Mouse (Mus musculus) midbrain, embryonic 12.5 days (tissue): ENCODE measurements around the gene Pla2g15. TPM values are rescaled to one million over a fixed set of nuclear protein-coding genes. Genes with fewer than 3 reads are reported as not detected.
A peak's percentile ranks its signal among the peaks of the same experiment; 100 is the strongest.

Source experiments
- ATAC-seq: fragments of 200-750 bp; cut with Nextera tagmentation; 2 replicates; pipeline ENCODE4 v1.8.0; 2017; ENCODE audit warnings: low read depth, moderate TSS enrichment, moderate library complexity; ENCODE audit not compliant: low FRiP score
- H3K27ac ChIP-seq: fragments of 300-500 bp; sonication (generic); replicated peaks from 2 replicates; pipeline ENCODE4 v1.5.1; 2016; ENCODE audit warnings: mild to moderate bottlenecking
- H3K27me3 ChIP-seq: fragments of 300-500 bp; sonication (generic); 2 replicates; pipeline ENCODE4 v1.6.1; 2016; ENCODE audit warnings: mild to moderate bottlenecking
- H3K36me3 ChIP-seq: fragments of 300-500 bp; sonication (generic); 2 replicates; pipeline ENCODE4 v1.6.1; 2016
- H3K4me1 ChIP-seq: fragments of 300-500 bp; sonication (generic); 2 replicates; pipeline ENCODE4 v1.6.1; 2016
- H3K4me2 ChIP-seq: fragments of 300-500 bp; sonication (generic); replicated peaks from 2 replicates; pipeline ENCODE4 v1.6.1; 2016; ENCODE audit warnings: mild to moderate bottlenecking, moderate library complexity
- H3K4me3 ChIP-seq: fragments of 300-500 bp; sonication (generic); 2 replicates; pipeline ENCODE4 v1.5.1; 2016; ENCODE audit warnings: mild to moderate bottlenecking
- H3K9ac ChIP-seq: fragments of 300-500 bp; sonication (generic); replicated peaks from 2 replicates; pipeline ENCODE4 v1.6.1; 2016; ENCODE audit warnings: mild to moderate bottlenecking, moderate library complexity
- H3K9me3 ChIP-seq: fragments of 300-500 bp; sonication (generic); 2 replicates; pipeline ENCODE4 v1.6.1; 2016; ENCODE audit warnings: mild to moderate bottlenecking
- WGBS: fragments of 180-500 bp; shearing (Covaris S2); methylation state at CpG from one replicate; pipeline ENCODE4 v1.1.7; 2016; 5-methylcytosine and 5-hydroxymethylcytosine counted together
- polyA plus RNA-seq: library from polyadenylated mRNA; unstranded; fragments of >200 nt; fragmentation: Nextera tagmentation; extraction: Ambion mirVana; gene quantifications from 2 replicates; pipeline ENCODE4 v1.2.1, GENCODE M21; 2016

Gene Pla2g15
- polyA plus RNA-seq, 1 experiment from 2014 or later = 16.7 TPM

DNA sequence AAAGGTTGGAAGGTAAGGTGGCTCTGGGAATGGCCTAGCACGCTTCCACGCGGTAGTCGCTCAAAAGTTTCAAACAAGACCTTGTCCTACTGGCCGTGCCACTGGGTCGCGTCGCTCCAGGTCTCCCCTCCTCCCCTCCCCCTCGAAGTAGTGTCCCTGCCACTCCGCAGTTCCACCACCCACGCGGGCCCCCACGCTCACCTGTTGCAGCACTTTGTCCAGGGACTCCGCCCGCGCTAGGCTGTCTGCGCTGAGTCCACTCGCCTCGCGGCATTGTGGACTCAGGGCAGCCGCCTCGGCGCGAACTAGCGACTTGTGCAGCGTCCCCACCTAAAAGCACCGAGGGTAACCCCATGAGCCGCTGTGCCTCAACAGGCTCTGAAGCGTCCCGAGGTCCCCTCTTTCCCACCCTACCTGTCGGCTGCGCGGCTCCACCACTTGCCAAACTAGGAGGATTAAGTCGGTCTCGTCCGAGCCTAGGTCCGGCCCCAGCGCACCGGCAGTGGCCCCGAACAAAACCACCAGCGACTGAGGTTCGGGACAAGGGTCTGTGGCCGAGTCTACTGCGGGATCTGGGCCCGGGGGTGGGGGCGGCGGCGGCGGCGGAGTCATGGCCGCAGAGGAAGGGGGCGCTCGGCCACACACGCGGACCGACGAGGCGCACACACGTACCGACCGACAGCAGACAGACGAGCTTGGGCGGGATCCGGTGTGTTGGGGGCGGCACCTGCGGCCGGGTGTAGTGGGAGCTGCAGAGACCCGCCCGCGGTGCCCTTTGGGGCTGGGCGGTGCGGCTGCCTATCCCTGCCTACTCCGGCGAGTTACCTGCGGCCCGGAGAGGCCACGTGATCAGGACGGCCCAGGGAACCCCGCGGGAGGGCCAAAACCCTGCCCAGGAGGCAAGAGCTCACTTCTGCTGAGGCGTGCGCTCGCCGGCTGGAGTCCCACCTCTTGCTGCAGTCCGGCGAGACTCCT, 13.8 kb upstream of the Pla2g15 start, which contains the start of gene Esrp2:
TSS of gene Esrp2 (minus strand) at position 819 of the 975 bp plus-strand sequence.
- H3K4me3 ChIP-seq = peak within 1 kb of the TSS; percentile 43
- peaks cover 77% of the 10 kb centered on the region for H3K27me3 ChIP-seq
- no peak; the same call in 1 of the 2 replicates for ATAC-seq
- peaks cover 30% of the 10 kb centered on the region for H3K4me1 ChIP-seq
- no peaks in the 10 kb centered on the region for H3K9me3 ChIP-seq
- peak within 1 kb of the TSS; percentile 37 for H3K9ac ChIP-seq
- WGBS = under 1% methylated on average over 85 of the region's 86 CpGs
- no peak within 1 kb of the TSS for H3K27ac ChIP-seq
- peaks cover 15% of the 10 kb centered on the region; the same call in 1 of the 2 replicates for H3K36me3 ChIP-seq
- peak within 1 kb of the TSS; percentile 65 for H3K4me2 ChIP-seq

DNA sequence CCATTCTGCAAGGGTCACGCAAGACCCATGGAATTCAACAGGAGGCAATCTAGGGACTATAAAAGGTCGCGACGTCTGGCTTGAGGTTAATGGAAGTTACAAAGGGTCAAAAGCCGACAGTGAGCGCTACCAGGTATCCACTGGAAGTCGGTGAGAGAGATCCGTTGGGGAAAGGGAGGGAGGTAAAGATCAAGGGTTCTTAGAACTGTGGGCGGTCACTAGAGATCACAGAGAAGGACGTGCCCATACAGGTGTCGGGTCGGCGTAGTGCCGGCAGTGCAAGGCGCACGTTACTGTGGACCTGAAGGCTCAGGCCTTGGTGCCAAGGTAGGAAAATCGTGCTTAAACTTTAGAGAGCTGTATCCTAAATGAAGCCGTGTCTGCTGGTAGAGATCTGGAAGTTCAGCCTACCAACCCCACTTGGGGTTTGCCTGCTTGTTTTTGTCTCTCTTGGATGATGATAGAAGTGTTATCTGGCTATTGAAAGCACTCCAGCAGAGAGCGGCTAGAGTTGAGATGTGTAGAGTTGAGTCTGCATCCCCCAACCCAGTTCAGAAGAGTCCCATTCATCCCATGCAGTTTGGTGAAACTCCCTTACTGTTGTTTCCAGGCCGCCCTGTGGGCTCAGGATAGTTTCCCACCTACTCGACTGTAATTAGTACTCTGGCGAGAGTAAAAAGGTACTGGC, 12.8 kb upstream of the Pla2g15 start:
- Histone ChIP-seq H3K4me1 (peaks cover 30% of the 10 kb centered on the region), H3K9me3 (no peaks in the 10 kb centered on the region), H3K36me3 (peaks cover 6% of the 10 kb centered on the region; the same call in 1 of the 2 replicates), H3K27me3 (peaks cover 77% of the 10 kb centered on the region), H3K4me3 (peak overlapping the region; percentile 43), H3K27ac (no peak overlapping the region), H3K9ac (peak overlapping the region; percentile 37; the same call in 1 of the 2 replicates), H3K4me2 (peak overlapping the region; percentile 65)
- WGBS = 3% methylated on average over 22 of the region's 22 CpGs
- no peak for ATAC-seq

DNA sequence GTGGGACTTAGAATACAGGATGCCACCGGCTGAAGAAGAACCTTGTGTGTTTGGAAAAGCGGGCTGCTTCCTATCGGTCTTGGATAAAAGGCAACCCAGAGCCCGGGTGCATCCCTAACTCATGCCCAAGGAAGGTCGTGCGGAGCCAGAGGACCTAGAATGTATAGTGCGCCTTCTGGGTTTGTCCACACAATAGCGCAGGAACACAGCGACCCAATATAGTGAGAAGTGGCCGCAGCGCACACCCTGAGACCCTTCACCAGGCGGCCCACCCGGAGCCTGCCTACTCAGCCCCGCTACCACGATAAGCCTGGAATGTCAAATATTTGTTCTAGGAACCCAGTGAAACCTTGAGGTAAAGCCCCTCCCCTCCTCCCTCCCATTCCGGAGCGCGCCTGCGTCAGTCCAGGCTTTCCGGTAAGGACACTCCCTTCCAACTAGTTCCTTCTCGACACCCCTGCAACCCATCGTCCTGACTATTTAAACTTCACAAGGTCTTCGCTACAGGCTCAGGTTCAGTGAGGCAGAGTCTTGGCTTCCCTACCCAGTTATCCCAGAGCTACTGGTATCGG, 12.2 kb upstream of the Pla2g15 start:
- peaks cover 76% of the 10 kb centered on the region for H3K27me3 ChIP-seq
- no peaks in the 10 kb centered on the region for H3K9me3 ChIP-seq
- ATAC-seq = no peak
- H3K4me1 ChIP-seq = peaks cover 30% of the 10 kb centered on the region
- H3K36me3 ChIP-seq = no peaks in the 10 kb centered on the region
- peak overlapping the region; percentile 65 for H3K4me2 ChIP-seq
- peak overlapping the region; percentile 43 for H3K4me3 ChIP-seq
- H3K9ac ChIP-seq = peak overlapping the region; percentile 39
- WGBS = 1% methylated on average over 24 of the region's 24 CpGs
- H3K27ac ChIP-seq = no peak overlapping the region

DNA sequence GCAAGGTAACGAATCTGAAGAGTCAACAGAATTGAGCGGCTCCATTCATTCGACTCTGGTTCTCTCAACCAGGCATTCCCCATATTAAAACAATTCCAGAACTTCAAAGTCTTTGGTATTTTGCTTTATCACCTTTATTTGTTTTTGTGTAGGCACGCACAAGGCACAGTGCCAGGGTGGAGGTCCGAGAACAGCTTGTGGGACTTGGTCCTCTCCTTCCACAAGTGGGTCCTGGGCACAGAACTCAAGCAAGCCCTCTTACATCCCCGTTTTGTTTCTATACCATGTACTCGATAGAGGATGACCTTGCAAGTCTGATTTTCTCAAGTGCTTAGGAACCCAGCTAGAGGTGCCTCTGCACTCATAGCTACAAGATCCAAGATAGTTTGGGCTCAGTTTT, 11.6 kb upstream of the Pla2g15 start:
- Histone ChIP-seq H3K4me3 (peak overlapping the region; percentile 43), H3K36me3 (no peaks in the 10 kb centered on the region), H3K4me1 (peaks cover 30% of the 10 kb centered on the region), H3K9ac (peak overlapping the region; percentile 39; the same call in 1 of the 2 replicates), H3K27me3 (peaks cover 70% of the 10 kb centered on the region), H3K9me3 (no peaks in the 10 kb centered on the region), H3K4me2 (peak overlapping the region; percentile 65), H3K27ac (no peak overlapping the region)
- WGBS = 16% methylated on average over 7 of the region's 7 CpGs
- ATAC-seq = no peak

DNA sequence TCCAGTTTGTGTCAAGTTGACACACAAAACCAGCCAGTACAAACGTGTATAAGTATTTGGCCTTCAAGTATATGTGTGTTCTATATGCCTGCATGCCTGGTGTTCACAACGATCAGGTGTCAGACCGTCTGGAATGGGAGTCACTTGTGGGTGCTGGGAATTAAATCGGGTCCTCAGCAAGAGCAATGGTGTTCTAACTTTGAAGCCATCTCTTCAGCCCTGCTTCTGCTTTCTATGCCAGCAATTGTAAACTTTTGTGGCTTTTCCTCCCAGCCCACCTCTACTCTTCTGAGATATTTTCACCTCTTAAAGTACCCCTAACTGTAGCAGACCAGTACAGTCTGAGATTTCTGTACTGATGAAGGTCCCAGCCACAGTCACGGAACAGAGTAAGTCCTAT, 10.0 kb upstream of the Pla2g15 start:
- H3K4me3 ChIP-seq = no peak overlapping the region
- ATAC-seq = no peak
- no peaks in the 10 kb centered on the region for H3K36me3 ChIP-seq
- no peak overlapping the region for H3K9ac ChIP-seq
- H3K4me1 ChIP-seq = peaks cover 30% of the 10 kb centered on the region
- H3K9me3 ChIP-seq = no peaks in the 10 kb centered on the region
- H3K27ac ChIP-seq = no peak overlapping the region
- 75% methylated on average over 5 of the region's 5 CpGs for WGBS
- peaks cover 54% of the 10 kb centered on the region for H3K27me3 ChIP-seq
- no peak overlapping the region for H3K4me2 ChIP-seq

DNA sequence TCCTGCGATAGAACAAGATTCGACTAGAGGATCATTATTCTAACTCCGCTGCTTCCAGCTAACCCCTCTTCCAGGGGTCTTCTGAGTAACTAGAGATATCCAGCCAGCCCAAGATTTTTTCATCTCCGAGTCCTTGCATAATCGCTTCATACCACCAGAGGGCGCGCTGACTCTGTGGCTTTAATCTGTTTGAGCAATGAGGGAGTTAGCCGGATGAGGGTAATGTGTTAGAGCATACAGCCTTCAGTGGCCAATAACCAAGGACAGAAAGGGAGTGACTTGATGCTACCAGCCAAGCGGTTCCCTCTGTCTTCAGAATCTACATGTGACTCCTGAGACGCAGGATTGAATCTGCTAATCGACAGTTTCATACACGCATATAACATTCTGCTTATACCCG, 9.4 kb upstream of the Pla2g15 start:
- WGBS = 22% methylated on average over 13 of the region's 13 CpGs
- peaks cover 29% of the 10 kb centered on the region for H3K4me1 ChIP-seq
- peak; percentile 68; the same call in 1 of the 2 replicates for ATAC-seq
- H3K9ac ChIP-seq = no peak overlapping the region
- no peak overlapping the region for H3K4me2 ChIP-seq
- peaks cover 48% of the 10 kb centered on the region for H3K27me3 ChIP-seq
- H3K27ac ChIP-seq = no peak overlapping the region
- no peak overlapping the region for H3K4me3 ChIP-seq
- no peaks in the 10 kb centered on the region for H3K36me3 ChIP-seq
- H3K9me3 ChIP-seq = no peaks in the 10 kb centered on the region

DNA sequence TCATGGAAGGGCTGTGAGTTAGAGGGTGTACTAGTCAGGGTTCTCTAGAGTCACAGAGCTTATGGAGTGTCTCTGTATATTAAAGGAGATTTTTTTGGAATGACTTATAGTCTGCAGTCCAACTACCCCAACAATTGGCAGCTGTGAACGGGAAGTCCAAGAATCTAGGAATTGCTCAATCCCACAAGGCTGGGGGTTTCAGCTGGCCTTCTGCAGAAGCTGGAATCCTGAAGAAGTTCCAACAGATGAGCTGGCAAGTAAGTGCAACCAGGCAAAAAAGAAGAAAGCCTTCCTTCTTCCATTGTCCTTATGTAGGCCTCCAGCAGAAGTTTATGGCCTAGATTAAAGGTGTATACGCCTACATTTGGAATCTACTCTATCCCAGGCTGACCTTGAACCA, 4.9 kb upstream of the Pla2g15 start:
- no peak overlapping the region for H3K27ac ChIP-seq
- no peak overlapping the region for H3K4me2 ChIP-seq
- no peaks in the 10 kb centered on the region for H3K9me3 ChIP-seq
- 91% methylated on average over 2 of the region's 2 CpGs for WGBS
- no peak overlapping the region for H3K4me3 ChIP-seq
- H3K36me3 ChIP-seq = no peaks in the 10 kb centered on the region
- no peak overlapping the region for H3K9ac ChIP-seq
- no peak for ATAC-seq
- 0 out of 2 replicates have a peak, but pooled peaks cover 2% of the 10 kb centered on the region for H3K4me1 ChIP-seq
- H3K27me3 ChIP-seq = peaks cover 3% of the 10 kb centered on the region

DNA sequence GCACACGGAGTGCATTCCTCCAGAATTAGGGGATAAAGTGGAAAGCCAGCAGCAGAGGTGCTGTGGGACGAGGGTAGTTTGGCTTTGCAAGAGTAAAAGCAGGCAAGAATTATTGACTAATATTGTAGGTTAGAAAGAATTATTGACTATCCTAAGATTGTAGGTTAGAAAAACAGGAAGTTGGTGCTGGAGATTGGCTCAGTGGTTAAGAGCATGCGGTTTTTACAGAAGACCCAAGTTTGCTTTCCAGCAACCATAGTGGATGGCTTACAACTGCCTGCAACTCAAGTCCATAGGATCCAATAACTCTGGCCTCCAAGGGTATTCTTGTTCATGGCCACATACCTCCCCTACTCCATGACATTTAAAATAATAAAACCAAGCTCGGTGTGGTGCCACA, 4.2 kb upstream of the Pla2g15 start:
- no peaks in the 10 kb centered on the region for H3K9me3 ChIP-seq
- WGBS = 94% methylated on average over 4 of the region's 4 CpGs
- H3K4me1 ChIP-seq = peaks cover 7% of the 10 kb centered on the region
- no peak overlapping the region for H3K4me2 ChIP-seq
- no peak overlapping the region for H3K9ac ChIP-seq
- H3K27ac ChIP-seq = no peak overlapping the region
- ATAC-seq = no peak
- H3K27me3 ChIP-seq = no peaks in the 10 kb centered on the region
- H3K36me3 ChIP-seq = no peaks in the 10 kb centered on the region
- no peak overlapping the region for H3K4me3 ChIP-seq

DNA sequence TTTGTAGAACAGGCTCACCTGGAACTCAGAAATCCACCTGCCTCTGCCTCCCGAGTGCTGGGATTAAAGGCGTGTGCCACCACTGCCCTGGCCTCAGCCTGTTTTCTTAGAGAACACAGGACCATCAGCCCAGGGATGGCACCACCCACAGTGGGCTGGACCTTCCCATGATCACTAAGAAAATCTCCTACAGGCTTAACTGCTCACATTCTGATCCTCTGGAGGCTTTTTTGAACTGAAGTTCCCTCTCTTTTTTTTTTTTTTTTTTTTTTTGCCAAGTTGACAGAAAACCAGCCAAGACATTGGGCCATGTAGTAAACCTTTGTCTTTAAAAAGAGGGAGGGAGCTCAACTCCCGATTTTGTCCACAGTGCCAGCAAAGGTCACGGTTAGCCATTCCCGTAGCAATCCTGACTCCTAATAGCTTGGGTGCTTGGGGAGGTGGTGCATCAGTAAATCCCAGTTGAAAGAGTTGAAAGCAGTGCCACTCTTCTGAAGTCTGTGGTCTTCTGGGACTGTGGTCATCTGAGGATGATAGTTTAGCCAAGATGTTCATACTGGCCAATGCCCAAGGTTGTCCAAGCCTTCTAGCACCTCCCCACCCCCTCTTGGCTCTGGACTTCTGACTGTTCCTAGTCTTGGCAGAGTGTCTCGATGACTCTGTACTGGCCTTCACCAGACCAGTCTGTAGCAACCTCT, 2.2 kb upstream of the Pla2g15 start:
- WGBS = 91% methylated on average over 6 of the region's 6 CpGs
- Histone ChIP-seq H3K4me3 (no peak overlapping the region), H3K4me2 (no peak overlapping the region), H3K9me3 (no peaks in the 10 kb centered on the region), H3K27me3 (no peaks in the 10 kb centered on the region), H3K27ac (no peak overlapping the region), H3K9ac (no peak overlapping the region), H3K4me1 (peaks cover 13% of the 10 kb centered on the region), H3K36me3 (no peaks in the 10 kb centered on the region)
- no peak for ATAC-seq

DNA sequence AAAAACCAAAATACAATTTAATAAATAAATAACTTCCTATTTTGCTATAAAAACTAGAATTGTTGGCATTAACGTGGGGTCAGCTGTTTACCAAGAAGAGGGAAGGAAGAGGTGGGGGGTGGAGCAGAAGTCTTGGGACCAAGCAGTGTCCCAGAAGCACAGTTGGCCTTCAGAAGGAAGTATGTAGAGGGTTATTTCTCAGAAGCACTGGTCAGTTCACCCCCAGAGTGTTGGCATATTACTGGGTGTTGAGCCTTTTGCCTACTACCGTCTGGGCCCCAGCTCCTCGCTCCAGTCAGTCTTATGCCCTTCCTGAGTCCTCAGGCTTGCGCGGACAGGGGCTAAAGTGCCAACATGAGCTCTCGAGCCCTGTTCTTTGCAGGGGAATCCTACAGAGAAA, 1.2 kb upstream of the Pla2g15 start:
- Histone ChIP-seq H3K9ac (no peak overlapping the region), H3K4me1 (peaks cover 13% of the 10 kb centered on the region), H3K4me3 (no peak overlapping the region), H3K4me2 (no peak overlapping the region), H3K27ac (no peak overlapping the region), H3K27me3 (no peaks in the 10 kb centered on the region), H3K9me3 (no peaks in the 10 kb centered on the region), H3K36me3 (no peaks in the 10 kb centered on the region)
- WGBS = 95% methylated on average over 6 of the region's 6 CpGs
- no peak for ATAC-seq

DNA sequence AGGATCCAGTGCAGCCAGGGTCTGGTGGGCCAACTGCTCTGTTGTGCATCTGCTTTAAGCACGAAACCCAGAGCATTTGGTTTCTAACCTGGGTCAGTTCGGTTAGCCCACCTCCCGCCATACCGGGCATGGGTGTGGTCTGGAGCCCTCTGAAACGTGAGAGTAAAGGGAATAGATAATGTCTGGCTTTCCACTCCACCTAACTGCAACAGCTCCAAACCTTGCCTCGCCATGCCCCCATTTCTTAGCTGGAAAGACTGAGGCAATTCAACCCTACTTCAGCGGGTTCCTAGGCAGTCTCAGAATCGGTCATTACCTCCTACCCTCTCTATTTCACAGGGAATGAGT, 428 bp downstream of the Pla2g15 start:
- WGBS = 21% methylated on average over 8 of the region's 8 CpGs
- no peak for ATAC-seq
- Histone ChIP-seq H3K4me2 (peak overlapping the region; percentile 74), H3K36me3 (0 out of 2 replicates have a peak, but pooled peaks cover 6% of the 10 kb centered on the region), H3K27ac (0 out of 2 replicates have a peak overlapping the region, but pooled peaks have one; percentile 7), H3K27me3 (no peaks in the 10 kb centered on the region), H3K4me3 (peak overlapping the region; percentile 59), H3K9ac (peak overlapping the region; percentile 74), H3K4me1 (peaks cover 13% of the 10 kb centered on the region), H3K9me3 (no peaks in the 10 kb centered on the region)
